Mouse (Mus musculus) gastrocnemius, adult 2 months (tissue): Measurements from ENCODE around the gene Fndc3b. TPM values are rescaled to one million over a fixed set of nuclear protein-coding genes. Genes with fewer than 3 reads are reported as not detected.
A peak's percentile ranks its signal among the peaks of the same experiment; 100 is the strongest.

ENCODE experiments used
- DNase-seq: peaks from one replicate; pipeline ENCODE4 v3.0.0; 2022
- H3K27ac ChIP-seq: fragments of 200-600 bp; 2 replicates; pipeline ENCODE4 v1.8.1; 2022; ENCODE audit warnings: mild to moderate bottlenecking
- H3K4me3 ChIP-seq: fragments of 200-600 bp; 2 replicates; pipeline ENCODE4 v1.8.1; 2022; ENCODE audit warnings: mild to moderate bottlenecking, moderate library complexity
- CTCF ChIP-seq: fragments of 200-600 bp; IDR thresholded peaks from 2 replicates; pipeline ENCODE4 v1.8.1; 2022; ENCODE audit warnings: antibody characterized with exemption, mild to moderate bottlenecking, moderate library complexity
- intact Hi-C: fragments of 180-260 bp; cut with DNase I; formaldehyde crosslinking; loops from one replicate; pipeline ENCODE4 v1.15.1; 2025
- total RNA-seq, 2 experiments: library from RNA; stranded (reverse); gene quantifications; 2 replicates each; pipeline ENCODE4 v1.2.3; 2021

The Fndc3b gene
- total RNA-seq, 2 experiments from 2014 or later, result 13.8 to 24.9 TPM

GRCm38 (mm10) chr3:27652451-27653011, 58.6 kb downstream of the Fndc3b start:
- Histone ChIP-seq H3K4me3 (no peak overlapping the region), H3K27ac (peak overlapping the region; percentile 63)
- no peak for TF ChIP-seq CTCF
- no peak for DNase-seq
- intact Hi-C loops, result no loop called here

DNA sequence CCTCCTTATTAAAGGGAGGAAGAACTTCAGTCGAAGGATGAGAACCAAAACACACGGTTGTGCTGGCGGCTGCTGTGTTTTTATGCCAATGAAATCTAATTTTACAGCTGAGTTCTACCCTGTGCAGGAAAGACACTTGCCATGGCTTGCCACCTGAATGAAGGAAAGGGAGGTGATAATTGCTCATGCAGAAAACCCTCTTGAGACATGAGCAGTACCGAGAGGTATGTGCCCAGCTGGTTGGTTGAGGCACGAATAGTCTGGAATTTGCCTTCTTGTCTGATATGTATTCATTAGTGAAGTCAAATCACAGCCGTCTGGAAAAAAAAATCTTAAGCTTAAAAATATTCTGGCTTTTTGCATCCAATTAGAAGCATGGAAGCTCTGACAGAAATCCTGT, 59.4 kb downstream of the Fndc3b start:
- no peak overlapping the region for H3K4me3 ChIP-seq
- peak overlapping the region; percentile 63 for H3K27ac ChIP-seq
- intact Hi-C loops, result no loop called here
- TF ChIP-seq CTCF, result no peak
- no peak for DNase-seq

DNA sequence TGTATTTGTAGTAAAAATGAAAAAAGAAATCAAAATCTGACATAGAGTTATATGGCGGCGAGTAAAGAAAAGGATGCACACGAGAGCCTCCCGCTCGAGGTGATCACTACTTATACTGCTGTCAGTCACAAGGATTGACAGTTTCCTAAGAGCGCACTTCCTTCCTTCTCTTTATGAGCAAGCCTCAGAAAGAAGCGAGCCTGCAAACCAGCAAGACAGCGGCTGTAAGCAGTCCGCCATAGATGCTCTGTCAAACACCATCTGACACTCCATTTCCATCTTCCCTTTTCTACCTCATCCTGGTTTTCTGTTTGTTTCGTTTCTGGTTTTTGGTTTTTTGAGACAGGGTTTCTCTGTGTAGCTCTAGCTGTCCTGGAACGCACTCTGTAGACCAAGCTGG, 61.0 kb downstream of the Fndc3b start:
- no peak overlapping the region for H3K4me3 ChIP-seq
- no peak for TF ChIP-seq CTCF
- no peak for DNase-seq
- no peak overlapping the region for H3K27ac ChIP-seq
- intact Hi-C loops, result no loop called here

DNA sequence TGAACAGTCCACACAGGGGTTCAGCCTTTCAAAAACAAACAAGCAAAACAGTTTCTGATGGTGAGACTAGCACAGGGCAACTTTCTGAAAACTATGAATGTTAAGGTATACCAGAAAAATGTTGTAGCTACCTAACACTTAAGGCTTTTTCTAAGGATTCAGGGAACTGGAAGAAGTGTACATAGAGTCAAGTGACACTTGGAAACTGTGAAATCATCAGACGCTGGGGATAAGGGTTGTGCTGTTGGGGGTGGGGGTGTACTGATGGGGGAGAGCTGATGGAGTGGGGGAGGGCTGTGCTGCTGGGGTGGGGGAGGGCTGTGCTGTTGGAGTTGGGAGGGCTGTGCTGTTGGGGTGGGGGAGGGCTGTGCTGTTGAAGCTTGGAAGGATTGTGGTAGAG, 61.8 kb downstream of the Fndc3b start:
- intact Hi-C loops, result no loop called here
- TF ChIP-seq CTCF, result no peak
- no peak for DNase-seq
- Histone ChIP-seq H3K27ac (no peak overlapping the region), H3K4me3 (no peak overlapping the region)

GRCm38 (mm10) chr3:27642381-27642780, 68.7 kb downstream of the Fndc3b start:
- peak overlapping the region; percentile 25; the same call in 1 of the 2 replicates for H3K27ac ChIP-seq

DNA sequence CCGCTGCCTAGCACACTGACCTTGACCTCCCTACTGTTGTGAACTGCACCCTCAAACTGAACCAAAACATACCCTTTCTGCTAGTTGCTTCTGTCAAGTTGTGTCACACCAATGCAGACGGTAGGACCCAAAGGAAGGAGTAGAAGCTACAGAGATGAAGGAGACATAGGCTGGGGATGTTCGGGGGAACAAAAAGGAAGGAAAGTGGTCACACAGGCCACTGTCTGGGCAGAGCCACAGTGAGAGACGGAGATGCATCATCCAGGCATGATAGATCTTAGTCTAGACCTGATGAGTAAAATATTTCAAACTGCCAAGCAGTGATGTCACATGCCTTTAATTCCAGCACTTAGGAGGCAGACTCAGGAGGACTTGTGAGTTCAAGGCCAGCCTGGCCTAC, 71.4 kb downstream of the Fndc3b start:
- no peak for TF ChIP-seq CTCF
- intact Hi-C loops, result no loop called here
- DNase-seq, result no peak
- H3K27ac ChIP-seq, result no peak overlapping the region
- H3K4me3 ChIP-seq, result no peak overlapping the region

More at GRCm38 (mm10) chr3:27642381-27642780, 68.7 kb downstream of the Fndc3b start:
- intact Hi-C loops, result no loop called here
- DNase-seq, result peak; percentile 40
- H3K4me3 ChIP-seq, result no peak overlapping the region
- no peak for TF ChIP-seq CTCF

- intact Hi-C loops, result no loop called here
- no peak overlapping the region for H3K27ac ChIP-seq
- TF ChIP-seq CTCF, result no peak
- no peak for DNase-seq
- no peak overlapping the region for H3K4me3 ChIP-seq
These were observed 74.0 kb downstream of the Fndc3b start for GRCm38 (mm10) chr3:27637046-27637661.

DNA sequence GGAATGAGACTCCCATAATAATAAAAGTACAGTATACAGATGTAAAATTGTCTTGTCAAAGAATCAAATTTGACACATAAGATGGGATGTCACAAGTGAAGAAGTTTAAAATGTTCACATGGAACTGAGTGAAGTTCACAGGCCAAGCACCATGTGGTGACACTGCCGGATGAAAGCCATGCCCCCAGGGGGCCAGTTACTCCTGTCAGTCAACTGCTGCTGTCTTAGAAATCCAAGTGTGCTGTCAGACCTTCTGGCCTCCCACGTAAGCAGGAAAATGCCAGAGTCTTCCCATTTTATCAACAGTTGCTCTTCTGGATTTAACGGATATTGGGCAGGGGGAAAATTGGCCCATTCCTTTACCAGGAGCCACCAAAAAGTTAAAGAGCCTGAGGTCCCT, 75.3 kb downstream of the Fndc3b start:
- DNase-seq, result no peak
- TF ChIP-seq CTCF, result no peak
- intact Hi-C loops, result no loop called here
- Histone ChIP-seq H3K4me3 (no peak overlapping the region), H3K27ac (no peak overlapping the region)

- no peak overlapping the region for H3K4me3 ChIP-seq
- TF ChIP-seq CTCF, result no peak
- H3K27ac ChIP-seq, result 0 out of 2 replicates have a peak overlapping the region, but pooled peaks have one; percentile 0
- DNase-seq, result no peak
- intact Hi-C loops, result no loop called here
These were observed 78.2 kb downstream of the Fndc3b start for GRCm38 (mm10) chr3:27632880-27633279.

DNA sequence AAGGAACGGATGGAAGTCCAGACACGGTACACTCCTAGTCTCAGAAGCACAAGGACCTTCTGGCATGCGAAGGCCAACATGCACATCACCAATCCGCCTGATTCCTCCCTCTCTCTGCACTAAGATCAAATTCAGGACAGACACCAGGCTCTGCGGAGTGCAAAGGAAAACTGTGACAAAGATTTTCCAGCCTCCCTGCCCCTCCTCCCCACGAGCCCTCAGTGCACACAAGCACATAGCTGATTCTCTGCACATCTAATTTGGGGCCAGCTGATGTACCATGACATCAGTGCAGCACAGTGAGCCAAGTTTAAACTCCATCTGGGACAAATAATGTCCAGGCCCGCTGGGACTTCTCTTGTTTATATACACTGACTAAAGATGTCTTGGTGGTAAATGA, 80.0 kb downstream of the Fndc3b start:
- Histone ChIP-seq H3K4me3 (peak overlapping the region; percentile 26), H3K27ac (peak overlapping the region; percentile 83)
- intact Hi-C loops, result no loop called here
- TF ChIP-seq CTCF, result no peak
- peak; percentile 77 for DNase-seq

DNA sequence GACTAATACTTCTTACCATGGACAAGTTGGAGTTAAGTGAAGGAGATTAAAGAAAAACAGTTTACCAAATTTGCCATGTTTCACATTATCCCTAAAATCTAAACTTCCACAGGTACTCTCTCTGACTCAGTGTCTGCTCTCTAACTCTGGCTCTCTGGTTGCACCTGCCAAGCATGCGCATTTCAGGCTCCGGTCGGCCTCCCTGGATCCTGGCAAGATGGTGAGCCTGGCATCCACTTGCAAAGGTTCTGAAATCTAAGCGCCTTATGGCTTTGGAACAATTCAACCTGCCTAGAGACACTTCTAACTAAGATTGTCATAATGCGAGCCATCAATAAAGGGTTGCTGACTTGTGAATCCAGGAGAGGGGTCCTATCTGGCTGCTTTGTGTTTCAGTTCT, 81.4 kb downstream of the Fndc3b start:
- intact Hi-C loops, result no loop called here
- TF ChIP-seq CTCF, result no peak
- no peak overlapping the region for H3K4me3 ChIP-seq
- no peak for DNase-seq
- no peak overlapping the region for H3K27ac ChIP-seq

DNA sequence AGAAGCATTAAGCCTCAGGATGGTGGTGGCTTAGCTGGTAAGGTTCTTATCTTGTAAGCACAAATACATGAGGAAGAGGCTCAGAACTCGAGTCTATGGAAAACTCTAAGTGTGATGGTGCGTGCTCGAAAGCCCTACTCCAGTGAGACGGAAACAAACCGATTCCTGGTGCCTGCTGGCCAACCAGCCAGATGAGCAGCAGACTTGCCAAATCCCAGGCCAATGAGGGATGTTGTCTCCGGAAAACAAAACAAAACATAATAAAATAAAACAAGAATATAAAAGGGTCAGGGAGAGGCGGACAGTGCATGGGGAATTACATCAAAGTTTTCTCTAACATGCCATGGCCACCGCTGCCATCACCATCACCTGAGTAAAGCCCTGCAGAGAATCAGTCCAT, 84.8 kb downstream of the Fndc3b start:
- intact Hi-C loops, result no loop called here
- no peak overlapping the region for H3K4me3 ChIP-seq
- no peak for TF ChIP-seq CTCF
- peak overlapping the region; percentile 53; the same call in 1 of the 2 replicates for H3K27ac ChIP-seq
- no peak for DNase-seq

- DNase-seq, result no peak
- Histone ChIP-seq H3K27ac (peak overlapping the region; percentile 53), H3K4me3 (no peak overlapping the region)
- intact Hi-C loops, result no loop called here
- no peak for TF ChIP-seq CTCF
These were observed 85.5 kb downstream of the Fndc3b start for GRCm38 (mm10) chr3:27625592-27625985.
